Mouse (Mus musculus) forebrain, embryonic 12.5 days (tissue): ENCODE data around the gene Angptl7. TPM values are rescaled to one million over a fixed set of nuclear protein-coding genes. Genes with fewer than 3 reads are reported as not detected.

Experiments
- ATAC-seq: fragments of 200-750 bp; cut with Nextera tagmentation; 2 replicates; pipeline ENCODE4 v1.8.0; 2017; ENCODE audit warnings: moderate TSS enrichment; ENCODE audit not compliant: low FRiP score
- H3K27ac ChIP-seq: fragments of 300-500 bp; sonication (generic); 2 replicates; pipeline ENCODE4 v1.5.1; 2016; ENCODE audit warnings: mild to moderate bottlenecking
- H3K27me3 ChIP-seq: fragments of 300-500 bp; sonication (generic); 2 replicates; pipeline ENCODE4 v1.6.1; 2016; ENCODE audit warnings: mild to moderate bottlenecking
- H3K36me3 ChIP-seq: fragments of 300-500 bp; sonication (generic); replicated peaks from 2 replicates; pipeline ENCODE4 v1.6.1; 2016; ENCODE audit warnings: mild to moderate bottlenecking
- H3K4me1 ChIP-seq: fragments of 300-500 bp; sonication (generic); 2 replicates; pipeline ENCODE4 v1.6.1; 2016
- H3K4me2 ChIP-seq: fragments of 300-500 bp; sonication (generic); 2 replicates; pipeline ENCODE4 v1.6.1; 2016; ENCODE audit warnings: mild to moderate bottlenecking, moderate library complexity
- H3K4me3 ChIP-seq: fragments of 300-500 bp; sonication (generic); replicated peaks from 2 replicates; pipeline ENCODE4 v1.5.1; 2016; ENCODE audit warnings: mild to moderate bottlenecking
- H3K9ac ChIP-seq: fragments of 300-500 bp; sonication (generic); 2 replicates; pipeline ENCODE4 v1.6.1; 2016; ENCODE audit warnings: mild to moderate bottlenecking
- H3K9me3 ChIP-seq: fragments of 300-500 bp; sonication (generic); 2 replicates; pipeline ENCODE4 v1.6.1; 2016
- WGBS: fragments of 180-500 bp; shearing (Covaris S2); methylation state at CpG from one replicate; pipeline ENCODE4 v1.1.7; 2016; 5-methylcytosine and 5-hydroxymethylcytosine counted together
- polyA plus RNA-seq: library from polyadenylated mRNA; unstranded; fragments of >200 nt; fragmentation: Nextera tagmentation; extraction: Ambion mirVana; gene quantifications from 2 replicates; pipeline ENCODE4 v1.2.1, GENCODE M21; 2016

Gene Angptl7
- 0.29 and 0.51 TPM in 2 replicates for polyA plus RNA-seq

- Histone ChIP-seq H3K4me2 (no peak within 1 kb of the TSS), H3K4me3 (no peak within 1 kb of the TSS), H3K9me3 (no peaks in the 10 kb centered on the region), H3K27ac (no peak within 1 kb of the TSS), H3K9ac (no peak within 1 kb of the TSS), H3K27me3 (no peaks in the 10 kb centered on the region), H3K36me3 (peaks cover 81% of the 10 kb centered on the region), H3K4me1 (no peaks in the 10 kb centered on the region)
- 68% methylated on average over 4 of the region's 4 CpGs for WGBS
- ATAC-seq = no peak
Measured at GRCm38 (mm10) chr4:148500410-148500867, at the start of gene Angptl7. Angptl7 (minus strand) TSS chr4:148500460.

GRCm38 (mm10) chr4:148549106-148549505 is 48.8 kb upstream of the Angptl7 start:
- Histone ChIP-seq H3K4me2 (no peak overlapping the region), H3K27ac (no peak overlapping the region), H3K9ac (no peak overlapping the region), H3K4me3 (no peak overlapping the region), H3K4me1 (no peaks in the 10 kb centered on the region), H3K27me3 (no peaks in the 10 kb centered on the region), H3K9me3 (no peaks in the 10 kb centered on the region), H3K36me3 (peaks cover 93% of the 10 kb centered on the region)
- ATAC-seq = no peak
- 84% methylated on average over 4 of the region's 4 CpGs for WGBS

GRCm38 (mm10) chr4:148535876-148536275 is 35.6 kb upstream of the Angptl7 start:
- no peak overlapping the region for H3K4me3 ChIP-seq
- H3K27ac ChIP-seq = no peak overlapping the region
- no peak overlapping the region for H3K9ac ChIP-seq
- H3K9me3 ChIP-seq = no peaks in the 10 kb centered on the region
- no peak for ATAC-seq
- no peaks in the 10 kb centered on the region for H3K4me1 ChIP-seq
- no peak overlapping the region for H3K4me2 ChIP-seq
- H3K36me3 ChIP-seq = peaks cover 100% of the 10 kb centered on the region
- WGBS = 99% methylated on average over 3 of the region's 3 CpGs
- H3K27me3 ChIP-seq = no peaks in the 10 kb centered on the region

- WGBS = 91% methylated on average over 12 of the region's 12 CpGs
- Histone ChIP-seq H3K27me3 (no peaks in the 10 kb centered on the region), H3K36me3 (peaks cover 96% of the 10 kb centered on the region), H3K9me3 (no peaks in the 10 kb centered on the region), H3K4me1 (no peaks in the 10 kb centered on the region), H3K4me2 (no peak overlapping the region), H3K9ac (no peak overlapping the region), H3K27ac (no peak overlapping the region), H3K4me3 (no peak overlapping the region)
- no peak for ATAC-seq
Measured at GRCm38 (mm10) chr4:148533613-148534328, 33.5 kb upstream of the Angptl7 start.

- Histone ChIP-seq H3K4me3 (no peak overlapping the region), H3K27ac (no peak overlapping the region), H3K36me3 (peaks cover 94% of the 10 kb centered on the region), H3K9me3 (no peaks in the 10 kb centered on the region), H3K27me3 (no peaks in the 10 kb centered on the region), H3K9ac (no peak overlapping the region), H3K4me2 (no peak overlapping the region), H3K4me1 (no peaks in the 10 kb centered on the region)
- ATAC-seq = no peak
- WGBS = 91% methylated on average over 3 of the region's 3 CpGs
Measured at GRCm38 (mm10) chr4:148532516-148532915, 32.3 kb upstream of the Angptl7 start.

GRCm38 (mm10) chr4:148531341-148531740 is 31.1 kb upstream of the Angptl7 start:
- Histone ChIP-seq H3K27ac (no peak overlapping the region), H3K36me3 (peaks cover 94% of the 10 kb centered on the region), H3K4me2 (no peak overlapping the region), H3K9me3 (no peaks in the 10 kb centered on the region), H3K4me1 (no peaks in the 10 kb centered on the region), H3K27me3 (no peaks in the 10 kb centered on the region), H3K9ac (no peak overlapping the region), H3K4me3 (no peak overlapping the region)
- WGBS = 87% methylated on average over 4 of the region's 4 CpGs
- ATAC-seq = no peak

- Histone ChIP-seq H3K4me3 (no peak overlapping the region), H3K27ac (no peak overlapping the region), H3K36me3 (peaks cover 94% of the 10 kb centered on the region), H3K9me3 (no peaks in the 10 kb centered on the region), H3K4me2 (no peak overlapping the region), H3K9ac (no peak overlapping the region), H3K4me1 (no peaks in the 10 kb centered on the region), H3K27me3 (no peaks in the 10 kb centered on the region)
- WGBS = 90% methylated on average over 6 of the region's 6 CpGs
- ATAC-seq = no peak
Measured at GRCm38 (mm10) chr4:148530778-148531177, 30.5 kb upstream of the Angptl7 start.

- Histone ChIP-seq H3K9me3 (no peaks in the 10 kb centered on the region), H3K36me3 (peaks cover 94% of the 10 kb centered on the region), H3K4me3 (no peak overlapping the region), H3K9ac (no peak overlapping the region), H3K4me2 (no peak overlapping the region), H3K27me3 (no peaks in the 10 kb centered on the region), H3K27ac (no peak overlapping the region), H3K4me1 (no peaks in the 10 kb centered on the region)
- WGBS = 94% methylated on average over 5 of the region's 5 CpGs
- no peak for ATAC-seq
Measured at GRCm38 (mm10) chr4:148530351-148530750, 30.1 kb upstream of the Angptl7 start.

- Histone ChIP-seq H3K9ac (no peak overlapping the region), H3K4me1 (no peaks in the 10 kb centered on the region), H3K27me3 (no peaks in the 10 kb centered on the region), H3K4me3 (no peak overlapping the region), H3K4me2 (no peak overlapping the region), H3K27ac (no peak overlapping the region), H3K36me3 (peaks cover 94% of the 10 kb centered on the region), H3K9me3 (no peaks in the 10 kb centered on the region)
- 92% methylated on average over 10 of the region's 10 CpGs for WGBS
- ATAC-seq = no peak
Measured at GRCm38 (mm10) chr4:148527158-148527910, 27.1 kb upstream of the Angptl7 start.

GRCm38 (mm10) chr4:148523538-148523937 is 23.3 kb upstream of the Angptl7 start:
- Histone ChIP-seq H3K9ac (no peak overlapping the region), H3K4me3 (no peak overlapping the region), H3K4me2 (no peak overlapping the region), H3K36me3 (peaks cover 81% of the 10 kb centered on the region), H3K27me3 (no peaks in the 10 kb centered on the region), H3K9me3 (no peaks in the 10 kb centered on the region), H3K27ac (no peak overlapping the region), H3K4me1 (peaks cover 4% of the 10 kb centered on the region)
- no peak for ATAC-seq
- WGBS = 92% methylated on average over 7 of the region's 7 CpGs

GRCm38 (mm10) chr4:148518235-148518795 is 18.1 kb upstream of the Angptl7 start:
- Histone ChIP-seq H3K4me3 (no peak overlapping the region), H3K9me3 (no peaks in the 10 kb centered on the region), H3K4me2 (no peak overlapping the region), H3K4me1 (peaks cover 16% of the 10 kb centered on the region), H3K9ac (0 out of 2 replicates have a peak overlapping the region, but pooled peaks have one; percentile 25), H3K36me3 (peaks cover 70% of the 10 kb centered on the region), H3K27ac (peak overlapping the region; percentile 66), H3K27me3 (no peaks in the 10 kb centered on the region)
- ATAC-seq = peak; percentile 44; the same call in 1 of the 2 replicates
- 7% methylated on average over 5 of the region's 5 CpGs for WGBS

- Histone ChIP-seq H3K36me3 (peaks cover 70% of the 10 kb centered on the region), H3K9me3 (no peaks in the 10 kb centered on the region), H3K27me3 (no peaks in the 10 kb centered on the region), H3K4me3 (no peak overlapping the region), H3K4me2 (no peak overlapping the region), H3K27ac (peak overlapping the region; percentile 66), H3K4me1 (peaks cover 16% of the 10 kb centered on the region), H3K9ac (0 out of 2 replicates have a peak overlapping the region, but pooled peaks have one; percentile 25)
- WGBS = 41% methylated on average over 4 of the region's 4 CpGs
- no peak for ATAC-seq
Measured at GRCm38 (mm10) chr4:148517809-148518208, 17.5 kb upstream of the Angptl7 start.
